Mouse (Mus musculus) kidney, postnatal 0 days (tissue): ENCODE results near the gene Gtf2h2. TPM values are rescaled to one million over a fixed set of nuclear protein-coding genes. Genes with fewer than 3 reads are reported as not detected.
"Not testable (repeated sequence)": the region's sequence is repeated elsewhere in the genome, so short reads cannot be mapped to it uniquely, and the experiment has no call there.

ENCODE experiments used
- ATAC-seq: fragments of 200-750 bp; cut with Nextera tagmentation; replicated peaks from 2 replicates; pipeline ENCODE4 v1.8.0; 2017; ENCODE audit warnings: low read depth, moderate number of reproducible peaks, moderate TSS enrichment, moderate library complexity; ENCODE audit not compliant: low FRiP score
- DNase-seq: peaks from one replicate; pipeline ENCODE4 v3.0.0-alpha.2; 2016; ENCODE audit warnings: low spot score
- H3K27ac ChIP-seq: fragments of 300-500 bp; sonication (generic); 2 replicates; pipeline ENCODE4 v1.5.1; 2014; ENCODE audit warnings: mild to moderate bottlenecking
- H3K27me3 ChIP-seq: fragments of 300-500 bp; sonication (generic); 2 replicates; pipeline ENCODE4 v1.6.1; 2014; ENCODE audit warnings: low read length, mixed read lengths; ENCODE audit not compliant: insufficient read depth
- H3K36me3 ChIP-seq: fragments of 300-500 bp; sonication (generic); 2 replicates; pipeline ENCODE4 v1.6.1; 2014; ENCODE audit warnings: low read length, mixed read lengths; ENCODE audit not compliant: insufficient read depth
- H3K4me1 ChIP-seq: fragments of 300-500 bp; sonication (generic); replicated peaks from 2 replicates; pipeline ENCODE4 v1.6.1; 2014; ENCODE audit warnings: antibody characterized with exemption, low read length, mixed read lengths; ENCODE audit not compliant: insufficient read depth
- H3K4me2 ChIP-seq: fragments of 300-500 bp; sonication (generic); 2 replicates; pipeline ENCODE4 v1.6.1; 2014; ENCODE audit warnings: mild to moderate bottlenecking, low read length, moderate library complexity, mixed read lengths
- H3K4me3 ChIP-seq: fragments of 300-500 bp; sonication (generic); replicated peaks from 2 replicates; pipeline ENCODE4 v1.5.1; 2014; ENCODE audit warnings: low read depth, low read length
- H3K9ac ChIP-seq: fragments of 300-500 bp; sonication (generic); 2 replicates; pipeline ENCODE4 v1.6.1; 2014; ENCODE audit warnings: low read depth, low read length
- H3K9me3 ChIP-seq: fragments of 300-500 bp; sonication (generic); replicated peaks from 2 replicates; pipeline ENCODE4 v1.6.1; 2016; ENCODE audit warnings: low read length, inconsistent platforms, mixed read lengths
- CTCF ChIP-seq: IDR thresholded peaks from 2 replicates; pipeline ENCODE4 v1.5.1; 2016; ENCODE audit warnings: antibody characterized with exemption, low read depth, mild to moderate bottlenecking, moderate library complexity
- WGBS: fragments of 180-500 bp; shearing (Covaris S2); extraction: QIAGEN DNeasy Blood & Tissue Kit; methylation state at CpG from one replicate; pipeline ENCODE4 v1.1.7; 2014; 5-methylcytosine and 5-hydroxymethylcytosine counted together
- polyA plus RNA-seq: library from polyadenylated mRNA; unstranded; fragments of >200 nt; fragmentation: Nextera tagmentation; extraction: Ambion mirVana; gene quantifications from 2 replicates; pipeline ENCODE4 v1.2.1, GENCODE M21; 2015

The Gtf2h2 gene
- polyA plus RNA-seq, 1 experiment from 2014 or later, result 66.3 TPM

- ATAC-seq, result no peak
- no peak for DNase-seq
- 88% methylated on average over 2 of the region's 2 CpGs for WGBS
These were observed 20.4 kb upstream of the Gtf2h2 start for GRCm38 (mm10) chr13:100512792-100513191.

DNA sequence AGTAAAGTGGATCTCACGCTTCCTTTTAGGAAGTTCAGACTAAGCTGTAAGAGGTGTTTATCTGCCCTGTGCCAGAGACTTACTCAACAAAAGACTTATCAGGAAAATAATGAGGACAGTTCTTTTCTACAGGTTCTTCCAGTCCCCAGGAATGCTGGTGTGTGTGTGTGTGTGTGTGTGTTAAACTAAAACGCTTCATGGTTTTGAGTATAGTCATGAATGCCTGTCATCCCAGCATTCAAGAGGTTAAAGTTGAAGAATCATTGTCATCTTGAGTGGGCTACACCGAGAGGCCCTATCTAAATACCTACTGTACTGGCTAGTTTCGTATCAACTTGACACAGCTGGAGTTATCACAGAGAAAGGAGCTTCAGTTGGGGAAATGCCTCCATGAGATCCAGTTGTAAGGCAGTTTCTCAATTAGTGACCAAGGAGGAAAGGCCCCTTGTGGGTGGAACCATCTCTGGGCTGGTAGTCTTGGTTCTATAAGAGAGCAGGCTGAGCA is 19.5 kb upstream of the Gtf2h2 start:
- Histone ChIP-seq H3K9me3 (no peaks in the 10 kb centered on the region), H3K4me3 (no peak overlapping the region), H3K27me3 (no peaks in the 10 kb centered on the region), H3K9ac (no peak overlapping the region), H3K4me2 (no peak overlapping the region), H3K36me3 (no peaks in the 10 kb centered on the region), H3K27ac (no peak overlapping the region), H3K4me1 (no peaks in the 10 kb centered on the region)
- no peak for DNase-seq
- 72% methylated on average over 4 of the region's 4 CpGs for WGBS
- ATAC-seq, result no peak
- no peak for TF ChIP-seq CTCF

More at GRCm38 (mm10) chr13:100512792-100513191, 20.4 kb upstream of the Gtf2h2 start:
- Histone ChIP-seq H3K4me3 (no peak overlapping the region), H3K27ac (no peak overlapping the region), H3K4me2 (no peak overlapping the region), H3K9ac (no peak overlapping the region), H3K9me3 (no peaks in the 10 kb centered on the region), H3K4me1 (no peaks in the 10 kb centered on the region), H3K27me3 (no peaks in the 10 kb centered on the region), H3K36me3 (no peaks in the 10 kb centered on the region)
- TF ChIP-seq CTCF, result no peak

GRCm38 (mm10) chr13:100511146-100511859 is 18.9 kb upstream of the Gtf2h2 start:
- ATAC-seq, result no peak
- no peak overlapping the region for H3K4me3 ChIP-seq
- TF ChIP-seq CTCF, result no peak

DNA sequence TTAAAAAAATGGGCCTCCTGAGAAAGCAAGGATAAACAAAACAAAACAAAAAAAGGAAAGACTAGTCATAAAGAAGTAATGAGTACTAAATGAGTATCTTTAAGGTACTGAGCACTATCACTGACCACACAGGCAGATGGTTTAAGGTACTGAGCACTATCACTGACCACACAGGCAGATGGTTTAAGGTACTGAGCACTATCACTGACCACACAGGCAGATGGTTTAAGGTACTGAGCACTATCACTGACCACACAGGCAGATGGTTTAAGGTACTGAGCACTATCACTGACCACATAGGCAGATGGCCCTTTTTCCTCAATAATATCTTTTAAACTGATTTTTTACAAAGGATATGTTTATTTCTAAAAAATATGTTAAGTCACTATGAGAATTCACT is 7.2 kb upstream of the Gtf2h2 start:
- H3K9ac ChIP-seq, H3K4me3 ChIP-seq, H3K27me3 ChIP-seq, ATAC-seq, H3K27ac ChIP-seq, H3K9me3 ChIP-seq, H3K4me2 ChIP-seq, H3K36me3 ChIP-seq, DNase-seq, H3K4me1 ChIP-seq: not testable (repeated sequence)

More at GRCm38 (mm10) chr13:100511146-100511859, 18.9 kb upstream of the Gtf2h2 start:
- WGBS, result 68% methylated on average over 7 of the region's 7 CpGs
- H3K27ac ChIP-seq, result no peak overlapping the region
- H3K4me2 ChIP-seq, result no peak overlapping the region
- H3K27me3 ChIP-seq, result no peaks in the 10 kb centered on the region
- no peaks in the 10 kb centered on the region for H3K4me1 ChIP-seq
- no peak overlapping the region for H3K9ac ChIP-seq
- no peaks in the 10 kb centered on the region for H3K36me3 ChIP-seq
- DNase-seq, result no peak
- H3K9me3 ChIP-seq, result no peaks in the 10 kb centered on the region

DNA sequence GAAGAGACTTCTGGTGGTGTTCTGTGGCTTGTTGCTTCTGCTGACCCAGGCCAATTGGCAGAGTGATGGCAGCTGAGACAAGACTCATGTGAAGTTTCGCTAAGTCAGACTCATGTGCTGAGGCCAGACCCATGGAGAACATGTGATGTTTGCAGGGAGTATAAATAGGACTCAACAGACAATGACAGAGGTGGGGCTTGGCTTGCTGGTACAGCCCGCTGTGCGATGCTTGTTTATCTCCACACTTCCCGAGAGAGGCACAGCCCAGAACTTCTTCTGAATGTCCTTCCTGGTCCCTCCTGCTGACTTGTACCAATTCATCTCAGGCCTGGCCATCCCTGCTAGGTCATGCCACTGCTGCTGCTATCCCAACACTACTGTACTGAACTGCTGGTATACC is 3.0 kb upstream of the Gtf2h2 start:
- WGBS, result 81% methylated on average over 4 of the region's 4 CpGs
- H3K4me1 ChIP-seq, result no peaks in the 10 kb centered on the region
- H3K27me3 ChIP-seq, result no peaks in the 10 kb centered on the region
- no peak overlapping the region for H3K27ac ChIP-seq
- no peak for TF ChIP-seq CTCF
- DNase-seq (no peak), ATAC-seq (no peak)
- no peak overlapping the region for H3K4me2 ChIP-seq
- H3K36me3 ChIP-seq, result no peaks in the 10 kb centered on the region
- no peak overlapping the region for H3K4me3 ChIP-seq
- no peaks in the 10 kb centered on the region for H3K9me3 ChIP-seq
- no peak overlapping the region for H3K9ac ChIP-seq

DNA sequence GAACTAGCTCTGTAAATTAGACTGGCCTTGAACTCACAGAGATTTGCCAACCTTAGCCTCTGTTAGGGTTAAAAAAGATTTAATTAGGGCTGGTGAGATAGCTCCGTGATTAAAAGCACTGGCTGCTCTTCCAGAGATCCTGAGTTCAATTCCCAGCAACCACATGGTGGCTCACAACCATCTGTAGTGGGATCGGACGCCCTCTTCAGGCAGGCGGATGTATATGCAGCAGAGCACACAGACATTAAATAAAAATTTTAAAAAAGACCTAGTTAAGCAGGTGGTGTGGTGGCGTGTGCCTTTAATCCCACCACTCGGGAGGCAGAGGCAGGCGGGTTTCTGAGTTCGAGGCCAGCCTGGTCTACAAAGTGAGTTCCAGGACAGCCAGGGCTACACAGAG is 2.0 kb upstream of the Gtf2h2 start:
- not testable (repeated sequence) for H3K4me1 ChIP-seq, H3K36me3 ChIP-seq, ATAC-seq, H3K9me3 ChIP-seq, H3K27me3 ChIP-seq, DNase-seq, H3K27ac ChIP-seq, H3K4me3 ChIP-seq, H3K9ac ChIP-seq, H3K4me2 ChIP-seq
- 65% methylated on average over 8 of the region's 8 CpGs for WGBS
- TF ChIP-seq CTCF, result peak; percentile 48
